Mouse (Mus musculus) liver, postnatal 0 days (tissue): ENCODE results near the gene Irf2bp1.

Source experiments
- CTCF ChIP-seq: sonication (generic); IDR thresholded peaks from 2 replicates; pipeline ENCODE4 v1.5.1; 2016; ENCODE audit warnings: antibody characterized with exemption, low read depth
- EP300 ChIP-seq: IDR thresholded peaks from 2 replicates; pipeline ENCODE4 v1.6.1; 2016; ENCODE audit warnings: antibody characterized with exemption, low read depth, mild to moderate bottlenecking

GRCm38 (mm10) chr7:18990601-18991295 lies 13.1 kb upstream of the Irf2bp1 start, which contains the start of gene Mypop:
- no peak for TF ChIP-seq CTCF
- no peak for TF ChIP-seq EP300
